Mouse (Mus musculus) cerebellum, postnatal 25 days (tissue): ENCODE results near the gene Nit1.
A peak's percentile ranks its signal among the peaks of the same experiment; 100 is the strongest.

Experiments used
- DNase-seq, 2 experiments: peaks; one replicate each; pipeline ENCODE4 v3.0.0; 2021; ENCODE audit warnings: mixed read lengths in 2 of 2

Nit1 gene

GRCm38 (mm10) chr1:171345225-171346094, at the start of gene Nit1, which contains the start of gene Pfdn2:
Gene Nit1 (minus strand): TSS chr1:171345646.
Gene Pfdn2 (plus strand): TSS chr1:171345670.
- peak; percentile 93 to 95 for DNase-seq

- no peak for DNase-seq
These were observed 44.7 kb upstream of the Nit1 start for GRCm38 (mm10) chr1:171390101-171390500.

GRCm38 (mm10) chr1:171388376-171389102, 43.1 kb upstream of the Nit1 start, which contains the start of gene Arhgap30:
Gene Arhgap30 (plus strand): TSS chr1:171388954.
- no peak for DNase-seq

GRCm38 (mm10) chr1:171387099-171387498, 41.7 kb upstream of the Nit1 start:
- DNase-seq, result peak in 1 of 2 experiments; percentile 48

- DNase-seq, result no peak
These were observed 39.7 kb upstream of the Nit1 start for GRCm38 (mm10) chr1:171385171-171385570.

- DNase-seq, result no peak
These were observed 38.9 kb upstream of the Nit1 start for GRCm38 (mm10) chr1:171384361-171384760.

- DNase-seq, result no peak
These were observed 36.7 kb upstream of the Nit1 start for GRCm38 (mm10) chr1:171382096-171382620.

- peak; percentile 75 to 85 for DNase-seq
These were observed 34.6 kb upstream of the Nit1 start for GRCm38 (mm10) chr1:171379935-171380599.

GRCm38 (mm10) chr1:171378298-171378697, 32.9 kb upstream of the Nit1 start:
- peak; percentile 53 to 60 for DNase-seq

- DNase-seq, result no peak
These were observed 30.2 kb upstream of the Nit1 start for GRCm38 (mm10) chr1:171375646-171376097.

GRCm38 (mm10) chr1:171373946-171374345, 28.5 kb upstream of the Nit1 start:
- DNase-seq, result no peak

- no peak for DNase-seq
These were observed 27.4 kb upstream of the Nit1 start for GRCm38 (mm10) chr1:171372880-171373279.

GRCm38 (mm10) chr1:171369845-171370556, 24.6 kb upstream of the Nit1 start, which contains the start of gene Nectin4:
Gene Nectin4 (plus strand): TSS chr1:171370099.
- DNase-seq, result no peak

GRCm38 (mm10) chr1:171365934-171366333, 20.5 kb upstream of the Nit1 start:
- no peak for DNase-seq

GRCm38 (mm10) chr1:171361106-171362103, 16.0 kb upstream of the Nit1 start:
- DNase-seq, result peak; percentile 75 to 85

GRCm38 (mm10) chr1:171360656-171361055, 15.2 kb upstream of the Nit1 start, which contains the start of gene Klhdc9:
Gene Klhdc9 (minus strand): TSS chr1:171360798.
- DNase-seq, result peak; percentile 81 to 88

- DNase-seq, result peak in 1 of 2 experiments; percentile 44
These were observed 14.8 kb upstream of the Nit1 start for GRCm38 (mm10) chr1:171360253-171360652.

- DNase-seq, result peak in 1 of 2 experiments; percentile 38
These were observed 13.0 kb upstream of the Nit1 start for GRCm38 (mm10) chr1:171358421-171358820.

- no peak for DNase-seq
These were observed 11.4 kb upstream of the Nit1 start for GRCm38 (mm10) chr1:171356814-171357213.

GRCm38 (mm10) chr1:171355812-171356340, 10.4 kb upstream of the Nit1 start:
- DNase-seq, result peak in 1 of 2 experiments; percentile 47
